Mouse (Mus musculus) embryo, embryonic 10 days (tissue): ENCODE data around the gene Tmem209.

ENCODE experiments used
- DNase-seq: peaks from one replicate; pipeline ENCODE4 v3.0.0-alpha.2; 2015; ENCODE audit warnings: low spot score

Tmem209 gene

DNA sequence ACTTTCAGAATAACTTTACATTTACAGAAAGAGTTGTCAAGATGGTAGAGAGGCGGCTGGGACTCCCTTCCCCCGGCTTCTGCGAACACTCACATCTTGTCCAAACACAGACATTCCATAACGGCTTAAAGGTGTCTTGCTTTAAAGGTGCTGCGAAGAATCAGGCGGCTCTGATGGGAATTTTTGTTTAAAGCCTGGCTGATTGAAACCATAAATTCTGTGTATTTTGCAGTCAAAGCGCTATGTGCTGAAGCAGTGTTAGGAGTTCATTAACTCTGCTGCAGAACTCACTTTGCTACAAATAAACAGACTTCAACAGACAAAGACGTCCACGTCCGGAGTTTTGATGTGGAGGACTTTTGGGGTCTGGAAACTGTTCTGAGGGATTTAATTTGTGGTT, 28.7 kb upstream of the Tmem209 start:
- DNase-seq: no peak

DNA sequence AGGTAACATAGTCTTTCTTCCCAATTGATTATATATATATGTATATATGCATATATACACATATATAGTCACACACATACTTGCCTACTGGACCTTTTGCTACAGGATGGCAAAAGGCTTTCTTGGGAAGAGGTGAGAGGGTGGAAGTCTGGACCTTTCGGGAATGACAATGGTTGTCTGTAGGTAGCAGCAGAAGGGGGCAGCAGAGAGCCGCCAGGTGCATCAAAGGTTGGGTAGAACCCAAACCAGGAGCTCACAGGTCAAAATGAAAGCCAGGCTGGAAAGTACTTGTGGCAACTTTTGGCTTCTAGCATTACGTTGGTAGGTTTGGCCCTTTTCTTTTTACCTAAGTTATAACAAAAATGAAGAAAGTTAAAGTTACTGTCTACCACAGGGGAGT, 25.8 kb upstream of the Tmem209 start:
- DNase-seq: peak; percentile 76

DNA sequence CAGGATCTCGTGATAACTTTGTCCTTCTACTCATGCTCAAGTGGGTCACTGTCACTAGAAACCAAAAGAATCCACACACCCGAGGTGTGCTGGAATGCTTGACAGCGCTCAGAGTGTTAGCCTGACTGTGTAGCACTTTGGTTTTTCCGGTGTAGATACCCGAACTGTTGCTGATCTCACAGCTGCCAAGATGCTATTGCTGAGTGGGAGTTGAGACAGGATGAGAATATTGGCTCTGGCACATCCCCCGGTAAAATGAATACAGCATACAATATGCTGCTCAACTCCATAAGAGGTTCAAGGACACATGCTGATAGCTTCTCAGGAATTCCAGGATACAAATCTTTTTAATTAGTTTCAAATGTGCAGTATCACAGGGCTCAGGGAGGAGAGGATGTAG, 19.2 kb upstream of the Tmem209 start:
- no peak for DNase-seq

DNA sequence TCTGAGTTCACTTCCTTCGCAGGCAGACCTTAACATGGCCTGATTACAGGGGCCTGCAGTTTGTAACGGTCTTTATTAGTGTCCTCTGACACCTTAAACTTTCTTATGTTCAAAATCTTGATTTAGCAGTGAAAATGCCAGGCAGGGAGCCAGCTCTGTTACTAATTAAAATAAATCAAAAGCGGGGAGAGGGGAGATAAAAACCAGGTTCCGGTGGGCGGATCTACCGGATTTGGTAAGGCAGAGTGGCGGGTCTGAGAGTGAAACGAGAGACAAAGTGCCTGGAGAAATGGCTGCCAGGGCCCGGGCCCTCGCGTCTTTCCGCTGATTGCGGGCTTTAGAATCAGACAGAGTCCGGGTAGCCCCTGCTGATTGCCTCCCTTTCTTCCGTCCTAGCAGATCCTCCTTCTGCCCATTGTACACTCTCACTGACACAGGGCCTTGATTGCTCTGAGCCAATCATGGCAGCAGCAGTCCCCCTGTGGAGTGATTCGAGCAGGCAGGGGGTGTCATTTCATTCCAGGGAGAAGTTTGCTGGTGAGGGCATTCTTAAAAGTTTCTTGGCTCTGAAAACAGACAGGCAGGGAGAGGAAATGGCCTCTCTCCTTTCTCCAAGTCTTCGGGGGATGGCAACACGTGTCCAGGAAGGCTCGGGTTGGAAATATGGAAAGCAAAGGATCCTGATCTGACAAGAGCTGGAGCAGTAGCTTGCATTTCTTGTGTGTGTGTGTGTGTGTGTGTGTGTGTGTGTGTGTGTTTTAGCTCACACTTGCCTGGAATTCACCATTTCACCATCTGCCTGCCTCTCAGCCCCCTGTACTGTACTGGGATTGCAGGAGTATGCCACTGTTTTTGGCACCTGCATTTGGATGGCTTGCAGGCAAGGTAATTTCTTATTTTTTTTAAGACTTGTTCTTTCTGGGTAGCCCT, 17.3 kb upstream of the Tmem209 start:
- peak; percentile 78 for DNase-seq

DNA sequence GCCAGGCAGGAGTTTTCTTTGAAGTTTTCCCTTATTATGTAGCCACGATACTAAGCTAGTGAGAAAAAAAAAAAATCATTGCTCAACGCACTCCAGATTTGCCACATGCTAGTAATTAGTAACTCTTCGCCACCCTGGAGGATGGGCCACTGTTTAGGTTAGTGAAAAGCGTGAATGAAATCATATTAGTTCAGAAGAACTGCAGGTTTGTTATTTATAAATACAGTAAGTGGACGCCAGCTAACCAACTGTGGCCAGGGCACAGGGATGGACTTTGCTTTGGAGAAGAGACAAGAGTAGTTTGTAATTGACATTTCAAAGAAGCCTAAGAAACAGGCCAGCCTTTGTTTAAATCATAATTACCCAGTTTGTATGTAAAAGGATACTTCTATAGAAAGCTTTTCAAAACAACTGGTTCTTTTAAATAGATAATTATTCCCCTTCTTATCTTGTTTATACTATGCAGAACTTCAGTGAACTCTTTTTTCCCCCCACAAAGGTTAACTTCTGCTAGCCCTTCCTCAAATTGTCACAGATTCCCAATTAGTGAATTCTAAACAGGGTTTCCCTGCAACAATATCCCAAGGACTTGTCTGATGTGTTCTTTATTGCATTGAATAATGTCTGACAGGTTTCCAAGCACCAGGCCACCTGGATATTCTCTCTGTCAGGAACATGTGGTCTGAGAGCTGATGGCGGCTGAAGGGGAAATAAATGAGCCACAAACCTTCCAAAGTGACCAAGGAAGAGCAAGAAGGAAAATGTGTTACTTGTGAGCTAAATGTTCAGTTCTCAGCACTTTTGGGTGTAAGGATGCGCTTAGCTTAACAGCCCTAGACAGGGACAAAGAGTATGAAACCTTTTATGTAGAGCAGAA, 16.1 kb upstream of the Tmem209 start:
- DNase-seq: peak; percentile 60

DNA sequence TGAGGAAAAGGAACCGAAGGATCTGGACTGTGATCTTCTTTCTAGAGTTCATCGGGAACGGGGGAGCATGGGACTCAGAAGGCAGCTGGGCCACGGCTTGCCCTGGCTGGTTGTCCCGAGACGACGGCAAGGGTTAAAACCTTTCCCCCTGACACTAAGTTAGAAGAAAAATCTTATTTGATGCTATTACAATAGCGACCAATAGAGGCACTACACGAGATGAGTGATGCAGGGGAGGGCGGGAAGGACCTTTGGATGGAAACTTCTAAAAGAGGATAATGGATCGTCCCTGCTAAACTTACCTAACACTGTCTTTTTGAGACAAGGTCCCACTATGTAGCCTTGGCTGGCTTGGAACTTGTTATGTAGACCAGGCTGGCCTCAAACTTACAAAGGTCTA, 10.8 kb upstream of the Tmem209 start:
- no peak for DNase-seq

DNA sequence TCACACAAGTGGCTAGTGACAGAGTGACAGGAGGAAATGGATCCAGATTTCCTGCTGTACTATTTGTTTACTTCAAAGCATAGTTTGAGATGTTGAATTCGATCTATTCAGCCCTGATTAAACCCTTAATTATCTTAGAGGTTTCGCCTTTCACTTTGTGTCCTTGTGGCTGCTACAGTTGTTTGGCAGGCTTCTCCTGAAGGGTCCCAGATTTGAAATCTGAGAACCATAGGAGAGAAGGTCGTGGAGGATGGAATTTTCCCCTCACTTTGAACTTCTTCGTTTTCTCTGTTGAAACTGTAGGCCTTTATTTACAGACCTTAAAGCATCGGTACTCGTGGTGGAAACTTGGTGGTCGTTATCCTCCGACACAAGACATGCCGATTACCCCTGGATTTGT, 4.7 kb upstream of the Tmem209 start:
- peak; percentile 53 for DNase-seq

DNA sequence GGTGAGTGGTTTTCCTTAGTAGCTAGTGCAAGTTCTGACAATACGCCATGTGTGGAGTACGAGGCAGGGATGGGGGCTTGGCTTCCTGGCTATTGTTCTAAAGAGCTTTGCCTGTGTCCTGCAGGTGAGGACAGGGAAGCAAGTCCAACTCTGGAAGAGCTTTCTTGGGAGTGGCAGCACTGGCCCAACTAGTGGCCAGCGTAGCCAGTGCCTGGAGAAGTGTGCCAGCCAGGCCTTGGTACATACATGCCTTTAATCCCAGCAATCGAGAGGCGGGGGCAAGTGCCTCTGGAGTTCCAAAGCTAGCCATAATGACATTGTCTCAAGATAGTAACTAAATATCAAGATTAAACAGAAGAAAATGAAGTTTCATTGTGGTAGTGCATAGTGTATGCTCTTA, 708 bp upstream of the Tmem209 start:
- DNase-seq: no peak

DNA sequence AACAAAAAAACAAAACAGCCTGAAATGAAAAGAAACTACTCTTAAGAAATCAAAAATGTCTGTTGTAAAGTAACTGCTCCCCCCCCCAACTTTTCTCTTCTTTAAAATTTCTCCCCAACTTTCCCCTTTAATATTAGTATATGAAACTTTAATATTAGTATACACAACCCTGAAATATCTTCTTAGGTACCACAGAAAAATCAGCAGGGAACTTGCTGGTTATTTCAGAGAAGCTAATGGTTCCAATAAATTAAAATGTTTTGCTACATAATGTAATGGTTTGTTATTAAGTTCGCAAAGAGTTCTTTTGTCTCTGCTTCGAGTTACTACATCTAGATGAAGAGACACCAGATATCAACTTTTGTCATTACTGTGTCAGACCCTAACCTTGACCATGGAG, 759 bp downstream of the Tmem209 start:
- no peak for DNase-seq

DNA sequence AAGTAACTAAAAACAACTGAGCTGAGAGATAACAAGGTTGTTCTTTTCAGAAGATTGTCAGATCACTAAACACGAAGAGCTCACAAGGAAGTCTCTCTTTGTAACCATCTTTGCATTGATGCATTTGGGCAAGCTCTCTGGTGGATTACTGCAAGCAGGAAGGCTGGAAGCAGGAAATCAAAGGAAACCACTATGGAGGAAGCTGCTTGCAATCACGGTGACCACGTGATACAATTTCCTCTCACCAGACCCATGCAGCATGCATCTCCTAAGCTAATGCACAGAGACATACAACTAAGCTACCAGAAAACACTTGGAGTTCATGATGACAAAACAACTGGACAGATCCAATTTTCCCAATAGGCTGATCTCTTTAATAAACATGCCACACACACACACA, 10.5 kb downstream of the Tmem209 start:
- DNase-seq: no peak

DNA sequence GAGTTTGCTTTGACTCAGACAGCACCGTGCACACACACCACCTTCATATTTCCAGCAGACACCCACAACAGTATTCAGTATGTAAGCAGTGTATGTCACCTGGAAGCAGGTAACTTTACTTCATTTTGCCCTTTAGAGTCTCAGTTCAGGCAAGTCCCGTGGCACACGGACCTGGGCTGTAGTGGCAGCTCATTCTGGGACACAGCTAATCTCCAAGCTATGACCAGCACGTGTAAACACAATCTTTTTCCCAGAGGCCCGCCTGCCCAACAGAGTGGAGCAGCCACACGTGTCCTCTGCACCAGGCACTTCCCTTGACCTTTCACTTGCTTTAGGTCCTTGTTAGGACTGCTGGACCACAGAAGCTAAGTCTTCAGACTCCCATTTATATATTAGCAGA, 23.1 kb downstream of the Tmem209 start:
- DNase-seq: no peak

DNA sequence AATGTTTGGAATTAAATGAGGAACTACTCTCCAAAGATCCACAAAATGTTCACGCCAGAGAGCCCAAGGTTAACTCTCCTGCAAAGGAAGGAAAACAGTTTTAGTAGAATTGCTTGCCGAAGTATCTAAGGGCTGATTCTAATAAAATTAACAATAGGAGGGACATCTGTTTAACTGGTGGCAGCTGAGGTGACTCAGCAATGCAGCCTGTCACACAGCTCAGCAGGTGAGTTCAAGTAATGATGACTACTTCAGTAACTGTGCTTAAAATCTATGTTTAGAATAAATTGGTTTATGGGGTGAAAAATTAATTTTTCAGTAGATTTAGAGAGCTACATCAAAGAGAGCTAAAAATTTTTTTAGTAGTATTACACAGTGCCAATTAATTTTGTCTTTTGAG, 26.7 kb downstream of the Tmem209 start:
- no peak for DNase-seq

DNA sequence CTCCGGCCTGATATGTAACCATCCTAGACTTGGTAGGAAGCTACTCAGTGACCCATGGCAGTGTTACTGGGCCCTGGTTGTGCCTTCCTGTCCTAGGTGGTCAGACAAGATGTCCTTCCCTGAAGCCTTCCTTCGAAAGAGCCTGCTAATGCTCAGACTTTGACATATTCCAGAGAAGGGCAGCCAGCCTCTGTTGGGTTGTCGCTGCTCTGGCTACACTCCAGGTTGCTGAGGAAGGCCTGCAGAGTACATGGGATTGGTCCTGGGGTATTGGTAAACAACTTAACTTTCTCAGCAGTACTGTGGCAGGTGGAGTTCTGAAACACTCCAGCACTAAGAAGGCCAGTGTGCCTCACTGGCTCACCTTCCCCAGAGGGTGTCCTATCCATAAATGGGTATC, 30.2 kb downstream of the Tmem209 start:
- no peak for DNase-seq

DNA sequence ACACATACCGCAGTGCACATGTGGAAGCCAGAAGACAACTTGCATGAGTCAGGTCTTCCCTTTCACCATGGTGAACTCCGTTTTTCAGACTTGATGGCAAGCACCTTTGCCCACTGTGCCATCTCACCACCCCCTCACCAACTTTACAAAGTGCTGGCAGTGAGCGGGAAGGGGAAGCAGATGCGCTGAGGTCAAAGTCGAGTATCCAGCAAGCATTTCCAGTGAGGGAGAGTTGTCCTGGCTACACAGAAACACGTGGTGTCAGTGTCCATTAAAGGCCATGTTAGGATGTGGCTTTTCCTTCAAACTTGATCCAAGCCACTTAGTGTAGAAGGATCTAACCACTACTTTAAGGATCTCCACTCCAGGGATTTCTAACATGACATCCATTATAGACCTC, 31.8 kb downstream of the Tmem209 start:
- DNase-seq: no peak

DNA sequence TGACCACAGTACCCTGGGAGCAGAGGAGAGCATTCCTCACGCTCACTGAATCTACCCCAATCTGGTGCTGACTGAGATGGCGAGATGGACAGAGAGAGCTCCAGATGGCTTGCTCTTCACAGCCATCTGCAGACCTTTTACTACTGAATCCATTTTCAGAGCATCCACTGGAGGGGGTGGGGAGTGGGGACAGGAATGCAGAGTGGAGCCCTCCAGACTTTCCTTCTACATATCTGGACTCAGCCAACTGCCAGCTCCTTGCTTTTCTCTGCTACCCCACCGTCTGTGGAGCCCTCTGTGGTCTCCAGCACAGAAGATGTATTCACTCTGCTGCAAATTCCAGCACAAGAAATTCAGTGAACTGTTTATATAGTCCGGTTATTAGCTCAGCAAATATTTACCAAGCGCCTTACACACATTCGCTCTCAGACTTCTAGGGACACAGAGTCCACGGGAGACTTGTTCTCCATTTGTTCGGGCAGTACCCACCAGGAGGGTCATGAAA, 32.3 kb downstream of the Tmem209 start:
- DNase-seq: no peak

DNA sequence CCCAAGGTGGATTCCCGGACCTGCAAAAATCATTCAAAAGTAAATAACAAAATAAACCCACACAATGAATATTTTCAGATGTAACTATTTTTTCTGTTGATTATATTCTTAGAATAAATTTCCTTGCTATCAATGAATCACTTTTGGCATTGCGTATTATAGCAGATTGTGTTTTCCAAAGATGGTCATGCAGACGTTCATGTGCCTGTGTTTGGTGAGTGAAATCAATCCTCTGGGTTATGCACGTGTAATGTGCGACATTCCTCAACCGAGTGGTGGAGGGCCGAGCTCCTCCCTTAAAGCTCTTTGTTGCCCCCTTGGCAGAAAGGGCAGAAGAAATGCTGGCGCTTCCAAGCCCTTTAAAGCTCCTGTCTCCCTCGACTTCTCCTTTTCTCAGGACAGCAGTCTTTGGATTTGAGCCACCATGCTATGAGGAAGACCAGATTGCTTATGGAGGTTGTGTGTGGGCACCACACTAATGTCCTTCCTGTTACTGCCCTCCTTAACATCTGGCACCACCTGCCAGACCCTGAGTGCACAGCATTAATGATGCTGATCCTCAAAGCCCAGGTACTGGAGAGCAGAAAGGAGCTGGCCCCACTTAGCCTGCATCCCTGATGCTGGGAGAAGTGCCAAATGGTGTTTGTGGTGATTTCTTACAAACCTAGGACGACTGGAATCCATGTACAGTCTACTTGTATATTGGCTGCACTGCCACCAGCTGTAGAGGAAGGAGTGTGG, 33.4 kb downstream of the Tmem209 start:
- DNase-seq: no peak

DNA sequence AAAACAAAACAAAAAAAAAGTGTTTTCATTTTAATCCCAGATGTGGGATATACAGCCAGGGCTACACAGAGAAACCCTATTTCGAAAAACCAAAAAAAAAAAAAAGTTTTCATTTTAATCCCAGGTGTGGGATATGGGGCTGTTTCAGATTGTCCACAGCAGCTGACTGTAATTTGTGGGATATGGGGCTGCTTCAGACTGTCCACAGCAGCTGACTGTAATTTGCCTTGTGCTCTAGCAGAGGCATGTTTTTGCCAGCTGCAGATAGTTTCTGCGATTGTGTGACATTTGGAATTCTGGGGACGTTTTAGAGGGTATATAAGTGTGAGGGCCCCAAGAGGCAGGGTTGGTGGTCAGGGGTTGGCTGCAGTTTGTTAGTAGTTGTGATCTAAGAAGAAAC, 37.9 kb downstream of the Tmem209 start:
- no peak for DNase-seq

DNA sequence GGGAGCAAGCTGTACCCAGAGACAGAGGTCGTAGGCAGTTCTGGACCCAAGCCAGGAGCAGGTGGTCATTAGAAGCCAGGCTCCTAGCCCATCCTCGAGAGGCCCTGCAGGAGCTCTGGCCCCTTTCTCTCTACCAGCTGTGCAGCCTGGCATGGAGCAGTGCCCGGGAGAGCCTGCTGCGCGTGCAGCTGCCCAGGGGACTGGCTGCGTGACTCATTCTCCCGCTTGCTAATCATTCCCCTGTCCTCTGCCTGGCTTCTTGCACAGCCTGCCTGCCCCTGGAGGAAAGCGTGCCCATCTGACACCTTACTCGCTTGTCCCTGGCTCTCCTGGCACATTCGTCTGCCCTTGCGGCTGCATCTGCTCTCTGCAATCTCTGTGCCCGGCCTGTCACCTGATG, 40.2 kb downstream of the Tmem209 start:
- DNase-seq: no peak

DNA sequence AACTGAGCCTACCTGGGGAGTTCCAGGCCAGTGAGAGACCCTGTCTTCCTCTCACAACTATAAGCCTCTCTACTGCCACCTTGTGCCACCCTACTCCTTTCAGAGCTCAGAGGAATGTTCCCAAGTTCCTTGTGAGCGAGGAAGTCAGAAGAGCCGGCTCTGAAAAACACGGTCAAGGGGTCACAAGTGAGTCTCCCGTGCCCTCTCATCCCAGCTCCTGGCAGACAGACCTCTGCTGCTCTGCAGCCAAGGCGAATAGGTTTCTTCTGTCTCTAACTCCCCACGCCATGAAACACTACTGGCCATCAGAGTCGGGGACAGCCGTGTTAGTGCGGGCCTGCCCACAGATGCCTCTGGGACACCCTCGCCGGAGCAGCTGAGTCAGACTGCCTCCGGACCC, 40.9 kb downstream of the Tmem209 start:
- peak; percentile 78 for DNase-seq

DNA sequence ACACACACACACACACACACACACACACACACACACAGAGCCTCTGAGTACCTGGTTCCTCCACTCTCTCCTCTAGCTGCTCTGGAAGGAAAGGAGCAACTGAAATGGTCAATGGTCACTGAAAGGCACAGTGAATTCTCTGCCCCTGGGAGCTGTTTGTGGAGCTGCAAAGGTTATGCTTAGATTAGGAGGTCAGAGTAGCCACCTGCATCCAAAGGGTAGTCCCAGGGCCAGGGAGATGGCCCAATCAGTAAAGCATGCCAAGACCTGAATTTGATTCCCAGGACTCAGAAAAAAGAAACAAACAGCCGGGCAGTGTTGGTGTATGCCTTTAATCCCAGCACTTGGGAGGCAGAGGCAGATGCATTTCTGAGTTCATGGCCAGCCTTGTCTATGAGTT, 41.5 kb downstream of the Tmem209 start:
- DNase-seq: no peak

DNA sequence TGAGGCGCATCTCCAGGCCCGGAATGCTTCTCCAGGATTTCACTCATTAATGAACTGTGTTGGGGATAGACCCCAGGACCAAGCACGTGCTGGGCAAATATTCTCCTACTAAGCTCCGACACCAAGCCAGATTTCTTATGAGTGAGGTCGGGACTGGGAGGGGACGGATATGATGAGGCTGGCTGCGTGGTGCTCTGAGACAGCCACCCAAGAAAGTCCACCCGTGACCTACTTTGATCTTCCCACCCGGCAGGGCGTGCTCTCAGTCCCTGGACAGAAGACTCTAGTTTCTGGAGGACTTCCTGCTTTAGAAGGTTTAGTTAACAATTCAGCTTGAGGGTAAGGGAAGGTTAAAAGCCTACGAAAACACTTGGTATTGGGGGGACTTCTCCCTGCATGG, 44.0 kb downstream of the Tmem209 start:
- DNase-seq: no peak

DNA sequence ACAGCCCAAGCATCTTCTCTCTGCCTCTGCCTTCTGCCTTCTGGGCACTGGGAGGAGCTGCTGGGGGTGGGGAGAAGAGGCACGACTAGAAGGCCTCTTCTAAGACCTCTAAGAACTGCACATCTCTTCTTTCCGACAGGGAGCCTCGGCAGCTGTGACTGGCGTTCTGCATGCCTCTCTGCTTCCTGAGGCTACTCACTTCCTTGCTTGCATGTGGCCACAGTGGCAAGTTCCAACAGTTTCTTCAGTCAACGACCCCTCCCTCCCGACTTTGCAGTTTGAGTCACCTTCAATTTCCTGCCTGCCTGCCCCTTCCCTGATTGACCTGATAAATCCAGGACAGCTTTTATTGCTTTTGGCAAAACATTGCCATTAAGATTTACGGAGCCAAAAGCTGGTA, 46.8 kb downstream of the Tmem209 start:
- DNase-seq: peak; percentile 33
